Mouse (Mus musculus) liver, embryonic 11.5 days (tissue): ENCODE data around the gene Bcl2l1. TPM values are rescaled to one million over a fixed set of nuclear protein-coding genes. Genes with fewer than 3 reads are reported as not detected.

Experiments
- ATAC-seq: fragments of 200-750 bp; cut with Nextera tagmentation; replicated peaks from 2 replicates; pipeline ENCODE4 v1.8.0; 2017; ENCODE audit warnings: moderate number of reproducible peaks, mild to moderate bottlenecking, moderate TSS enrichment, moderate library complexity; ENCODE audit not compliant: low FRiP score
- DNase-seq: peaks from one replicate; pipeline ENCODE4 v3.0.0-alpha.2; 2017; ENCODE audit warnings: low spot score
- H3K27ac ChIP-seq: fragments of 300-500 bp; sonication (generic); 2 replicates; pipeline ENCODE4 v1.5.1; 2014; ENCODE audit warnings: mild to moderate bottlenecking, low read depth, low read length, control low read depth
- H3K27me3 ChIP-seq: fragments of 300-500 bp; sonication (generic); replicated peaks from 2 replicates; pipeline ENCODE4 v1.6.1; 2014; ENCODE audit warnings: low read length, mixed read lengths; ENCODE audit not compliant: control insufficient read depth, insufficient read depth
- H3K36me3 ChIP-seq: fragments of 300-500 bp; sonication (generic); 2 replicates; pipeline ENCODE4 v1.6.1; 2014; ENCODE audit warnings: mild to moderate bottlenecking, low read length, moderate library complexity, mixed read lengths; ENCODE audit not compliant: control insufficient read depth, insufficient read depth
- H3K4me1 ChIP-seq: fragments of 300-500 bp; sonication (generic); replicated peaks from 2 replicates; pipeline ENCODE4 v1.6.1; 2014; ENCODE audit warnings: low read length, mixed read lengths; ENCODE audit not compliant: control insufficient read depth, insufficient read depth
- H3K4me2 ChIP-seq: fragments of 300-500 bp; sonication (generic); 2 replicates; pipeline ENCODE4 v1.6.1; 2014; ENCODE audit warnings: mild to moderate bottlenecking, control low read depth, moderate library complexity
- H3K4me3 ChIP-seq: fragments of 300-500 bp; sonication (generic); 2 replicates; pipeline ENCODE4 v1.5.1; 2014; ENCODE audit warnings: low read depth, low read length, control low read depth
- H3K9ac ChIP-seq: fragments of 300-500 bp; sonication (generic); 2 replicates; pipeline ENCODE4 v1.6.1; 2014; ENCODE audit warnings: low read depth, low read length, control low read depth
- H3K9me3 ChIP-seq: fragments of 300-500 bp; sonication (generic); 2 replicates; pipeline ENCODE4 v1.6.1; 2016; ENCODE audit warnings: low read length, inconsistent platforms, mixed read lengths; ENCODE audit not compliant: control insufficient read depth
- WGBS: fragments of 180-500 bp; shearing (Covaris S2); extraction: QIAGEN DNeasy Blood & Tissue Kit; methylation state at CpG from one replicate; pipeline ENCODE4 v1.1.7; 2014; 5-methylcytosine and 5-hydroxymethylcytosine counted together
- polyA plus RNA-seq: library from polyadenylated mRNA; unstranded; fragments of >200 nt; fragmentation: Nextera tagmentation; extraction: Ambion mirVana; gene quantifications from 2 replicates; pipeline ENCODE4 v1.2.1, GENCODE M21; 2014

Bcl2l1 gene
- polyA plus RNA-seq, 1 experiment from 2014 or later: 61.7 TPM

DNA sequence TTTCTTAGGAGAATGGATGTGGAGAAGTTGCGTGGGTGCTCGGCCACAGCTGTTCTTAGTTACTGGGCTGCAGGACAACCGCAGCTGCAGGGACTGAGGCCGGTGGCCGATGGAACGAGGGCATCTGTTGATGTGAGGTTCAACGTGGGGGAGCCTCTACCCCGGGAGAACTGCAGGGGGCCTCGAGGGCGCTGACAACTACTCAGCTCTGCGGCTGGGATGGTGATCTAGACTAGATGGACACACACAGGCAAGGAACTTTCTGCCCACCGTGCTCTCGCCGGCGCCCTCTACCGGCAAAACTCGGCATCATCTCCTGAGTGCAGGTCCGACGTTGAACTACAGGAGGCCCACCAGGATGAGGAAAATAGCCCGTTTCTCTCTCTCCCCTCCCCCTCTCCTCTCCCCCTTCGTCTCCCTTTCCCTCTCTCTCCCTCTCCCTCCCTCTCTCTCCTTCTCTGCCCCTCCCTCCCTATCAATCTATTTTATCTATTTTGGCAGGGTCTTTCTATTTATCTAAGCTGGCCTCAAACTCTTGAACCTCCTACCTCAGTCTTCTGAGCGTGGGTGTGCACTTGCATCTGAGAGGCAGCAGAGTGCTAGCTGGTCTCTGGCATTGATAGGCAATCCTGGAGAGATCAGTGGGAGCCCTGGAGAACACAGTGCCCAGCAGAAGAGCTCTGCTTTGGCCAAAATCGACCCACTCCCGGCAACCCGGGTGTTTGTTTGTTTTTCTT lies 65.0 kb downstream of the Bcl2l1 start:
- Histone ChIP-seq H3K4me2 (peak overlapping the region; percentile 43), H3K9ac (no peak overlapping the region; the same call in 1 of the 2 replicates)

DNA sequence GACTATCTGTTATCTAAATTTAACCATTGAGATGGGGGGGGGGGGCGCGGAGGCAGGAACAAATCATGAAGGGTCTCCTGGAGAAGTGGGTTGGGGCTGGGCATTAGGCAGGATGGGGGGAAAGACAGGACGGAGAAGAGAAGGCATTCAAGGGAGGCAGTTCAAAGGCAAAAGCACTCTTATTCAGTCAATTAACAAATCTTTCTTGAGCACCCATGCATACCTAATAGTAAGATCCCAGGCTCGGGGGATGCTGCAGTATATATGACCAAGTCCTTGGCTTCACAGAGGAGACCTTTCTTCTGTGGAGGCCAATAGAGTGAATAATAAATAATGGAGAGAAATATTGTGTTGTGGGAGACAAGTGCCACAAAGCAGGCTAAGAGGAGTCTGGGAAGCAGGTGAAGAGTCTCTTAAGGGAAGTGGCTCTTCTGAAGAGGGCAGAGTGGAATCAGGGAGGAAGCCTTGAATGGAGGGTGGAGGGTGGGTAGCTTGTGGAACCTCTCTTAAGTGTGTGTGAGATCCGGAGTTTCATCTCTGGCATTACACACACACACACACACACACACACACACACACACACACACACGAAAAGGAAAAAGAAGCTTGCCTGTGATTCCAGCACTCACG lies 66.4 kb downstream of the Bcl2l1 start:
- Histone ChIP-seq H3K4me3 (no peak overlapping the region), H3K27ac (no peak overlapping the region), H3K9ac (no peak overlapping the region), H3K4me1 (peaks cover 35% of the 10 kb centered on the region), H3K36me3 (no peaks in the 10 kb centered on the region), H3K9me3 (no peaks in the 10 kb centered on the region), H3K4me2 (no peak overlapping the region), H3K27me3 (no peaks in the 10 kb centered on the region)
- DNase-seq (no peak), ATAC-seq (no peak)
- WGBS: 45% methylated on average over 7 of the region's 7 CpGs

More for the DNA sequence above, 65.0 kb downstream of the Bcl2l1 start:
- DNase-seq: peak; percentile 91
- no peaks in the 10 kb centered on the region for H3K9me3 ChIP-seq
- no peak overlapping the region for H3K27ac ChIP-seq
- H3K4me1 ChIP-seq: peaks cover 35% of the 10 kb centered on the region
- H3K4me3 ChIP-seq: no peak overlapping the region
- ATAC-seq: peak; percentile 61
- 16% methylated on average over 25 of the region's 25 CpGs for WGBS
- H3K27me3 ChIP-seq: no peaks in the 10 kb centered on the region
- no peaks in the 10 kb centered on the region for H3K36me3 ChIP-seq

DNA sequence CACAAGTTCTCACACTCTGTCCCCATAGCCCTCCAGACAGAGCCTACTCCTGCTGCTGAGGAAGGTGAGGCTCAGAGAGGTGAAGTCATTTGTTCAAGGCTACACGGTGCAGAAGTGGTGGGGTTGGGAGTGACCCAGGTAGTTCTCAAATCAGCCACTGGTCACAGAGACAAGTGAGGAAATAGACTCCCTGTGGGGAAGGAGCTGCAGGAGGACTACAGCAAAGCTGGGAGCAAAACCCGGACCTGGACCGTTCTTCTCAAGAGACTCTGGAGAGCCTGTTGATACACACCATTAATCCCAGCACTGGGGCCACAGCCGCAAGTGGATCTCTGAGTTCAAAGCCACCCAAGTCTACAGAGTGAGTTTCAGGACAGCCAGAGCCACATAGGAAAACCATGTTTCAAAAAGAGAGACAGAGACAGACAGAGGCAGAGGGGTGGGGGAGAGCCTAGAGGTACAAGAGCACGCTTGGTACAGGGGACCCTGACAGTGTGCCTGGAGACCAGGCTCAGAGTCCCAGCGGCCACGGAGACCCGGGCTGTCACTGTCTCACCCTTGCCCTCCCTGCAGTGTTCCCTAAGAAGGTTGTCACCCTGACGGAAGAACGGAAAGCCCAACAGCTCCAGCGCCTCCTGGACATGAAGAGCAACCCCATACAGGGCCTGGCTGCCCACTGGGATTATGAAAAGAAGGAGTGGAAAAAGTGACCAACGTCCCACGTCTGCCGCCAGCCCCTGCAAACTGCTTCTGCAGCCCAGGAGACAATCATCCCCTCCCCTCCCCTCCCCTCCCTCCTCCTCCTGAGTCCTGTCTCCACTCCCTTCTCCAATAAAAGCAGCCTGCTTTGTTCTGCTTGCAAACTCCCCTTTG lies 67.1 kb downstream of the Bcl2l1 start:
- no peak for DNase-seq
- Histone ChIP-seq H3K9ac (0 out of 2 replicates have a peak overlapping the region, but pooled peaks have one; percentile 2), H3K27ac (no peak overlapping the region), H3K36me3 (no peaks in the 10 kb centered on the region), H3K9me3 (no peaks in the 10 kb centered on the region), H3K27me3 (no peaks in the 10 kb centered on the region), H3K4me1 (peaks cover 30% of the 10 kb centered on the region), H3K4me3 (no peak overlapping the region), H3K4me2 (peak overlapping the region; percentile 19; the same call in 1 of the 2 replicates)
- 19% methylated on average over 14 of the region's 14 CpGs for WGBS
- no peak for ATAC-seq

DNA sequence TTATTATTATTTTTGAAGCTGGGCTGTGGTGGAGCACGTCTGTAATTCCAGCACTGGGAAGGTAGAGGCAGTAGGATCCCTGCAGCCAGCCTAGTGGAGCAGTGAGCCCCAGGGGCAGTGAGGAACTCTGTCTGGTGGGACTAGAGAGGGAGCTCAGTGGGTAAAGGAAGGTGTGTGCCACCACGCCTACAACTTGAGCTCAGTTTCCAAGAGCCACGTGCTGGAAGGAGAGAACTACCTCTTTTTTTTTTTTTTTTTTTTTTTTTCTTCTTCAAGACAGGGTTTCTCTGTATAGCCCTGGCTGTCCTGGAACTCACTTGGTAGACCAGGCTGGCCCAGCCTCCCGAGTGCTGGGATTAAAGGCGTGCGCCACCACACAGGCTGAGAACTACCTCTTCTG lies 68.2 kb downstream of the Bcl2l1 start:
- Histone ChIP-seq H3K27me3 (no peaks in the 10 kb centered on the region), H3K4me3 (no peak overlapping the region), H3K9me3 (no peaks in the 10 kb centered on the region), H3K4me1 (peaks cover 33% of the 10 kb centered on the region), H3K27ac (no peak overlapping the region), H3K36me3 (no peaks in the 10 kb centered on the region), H3K4me2 (no peak overlapping the region), H3K9ac (no peak overlapping the region)
- no peak for ATAC-seq
- no peak for DNase-seq
- 65% methylated on average over 6 of the region's 6 CpGs for WGBS

DNA sequence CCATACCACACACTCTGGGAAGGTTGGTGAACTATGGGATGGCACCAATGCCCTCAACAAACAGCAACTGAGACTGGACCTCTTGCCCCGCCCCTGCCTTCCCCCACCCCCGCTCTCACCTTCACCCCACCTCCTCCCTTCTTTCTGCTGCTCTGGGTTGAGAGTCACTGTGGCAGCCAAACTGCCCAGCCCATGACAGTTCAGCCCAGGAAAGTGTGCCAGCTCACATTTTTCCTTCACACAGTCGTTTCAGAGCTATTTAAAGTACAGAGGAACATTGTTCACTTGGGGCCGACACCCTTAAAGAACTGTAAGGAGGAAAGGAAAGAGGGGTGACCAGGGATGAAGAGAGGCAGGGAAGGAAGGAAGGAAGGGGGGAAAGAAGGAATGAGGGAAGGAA lies 73.2 kb downstream of the Bcl2l1 start:
- no peak for ATAC-seq
- WGBS: 47% methylated on average over 4 of the region's 4 CpGs
- no peak overlapping the region for H3K4me3 ChIP-seq

DNA sequence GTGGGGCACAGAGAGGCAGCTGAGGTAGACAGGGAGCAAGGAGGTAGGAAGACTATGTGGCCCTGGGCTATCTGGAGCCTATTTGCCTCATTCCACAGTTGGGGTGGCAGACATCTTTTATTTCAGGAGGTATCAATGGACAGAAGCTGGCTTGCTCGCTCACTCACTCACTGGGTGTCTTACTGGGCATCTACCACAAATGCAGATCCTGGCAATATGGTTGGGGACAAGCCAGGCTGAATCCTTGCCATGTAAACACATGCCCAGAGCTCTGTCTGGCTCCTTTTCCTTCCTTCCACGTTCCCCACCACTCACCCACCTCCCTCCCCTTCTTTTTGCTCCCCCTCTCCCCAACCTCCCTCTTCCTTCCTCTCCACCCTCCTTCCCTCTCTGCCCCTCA lies 74.0 kb downstream of the Bcl2l1 start:
- Histone ChIP-seq H3K27ac (no peak overlapping the region), H3K9ac (no peak overlapping the region), H3K4me2 (no peak overlapping the region), H3K9me3 (no peaks in the 10 kb centered on the region), H3K36me3 (no peaks in the 10 kb centered on the region), H3K27me3 (peaks cover 15% of the 10 kb centered on the region), H3K4me3 (no peak overlapping the region), H3K4me1 (peaks cover 7% of the 10 kb centered on the region)
- 65% methylated on average over 2 of the region's 2 CpGs for WGBS
- DNase-seq (no peak), ATAC-seq (no peak)

More for the DNA sequence above, 73.2 kb downstream of the Bcl2l1 start:
- DNase-seq: no peak
- Histone ChIP-seq H3K27me3 (peaks cover 15% of the 10 kb centered on the region), H3K27ac (no peak overlapping the region), H3K4me2 (no peak overlapping the region), H3K9me3 (no peaks in the 10 kb centered on the region), H3K4me1 (peaks cover 7% of the 10 kb centered on the region), H3K36me3 (no peaks in the 10 kb centered on the region), H3K9ac (no peak overlapping the region)

DNA sequence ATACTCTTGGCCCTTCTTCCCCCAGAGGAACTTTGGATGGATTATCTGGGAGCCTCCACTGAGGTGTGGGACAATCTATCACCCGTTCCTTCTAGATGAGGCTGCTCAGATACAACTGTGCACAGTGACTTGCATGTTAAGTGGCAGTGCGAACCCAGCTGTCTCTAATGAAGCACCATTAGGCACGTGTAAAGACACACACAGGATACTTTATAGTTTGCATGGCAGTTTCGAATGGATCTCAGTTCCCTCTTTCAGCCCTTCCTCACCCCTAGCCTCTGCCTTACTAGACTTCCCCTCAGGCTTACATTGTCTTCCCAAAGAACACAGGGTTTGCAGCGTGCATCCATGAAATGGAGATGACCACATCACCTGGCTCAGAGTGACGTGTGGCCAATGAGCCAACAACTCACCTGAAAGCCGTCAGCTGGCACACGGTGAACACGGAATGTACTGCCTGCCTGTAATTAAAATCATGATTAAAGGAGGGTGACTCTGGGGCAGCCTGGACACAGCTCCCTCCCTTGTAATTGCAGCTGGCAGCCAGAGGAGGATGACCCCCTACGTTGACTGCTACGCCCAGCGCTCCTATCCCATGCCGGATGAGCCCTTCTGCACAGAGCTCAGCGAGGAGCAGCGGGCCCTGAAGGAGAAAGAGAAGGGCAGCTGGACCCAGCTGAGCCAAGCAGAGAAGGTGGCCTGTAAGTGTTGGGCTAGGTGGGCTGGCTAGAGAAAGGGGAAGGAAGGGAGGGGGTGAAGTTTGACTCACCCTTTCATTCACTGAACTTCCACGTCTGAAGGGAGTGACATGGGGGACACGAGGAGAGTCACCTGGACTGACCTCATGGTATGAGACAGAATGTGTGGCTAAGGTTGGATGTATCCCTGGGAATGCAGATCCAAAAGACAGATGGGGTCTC lies 74.8 kb downstream of the Bcl2l1 start:
- H3K36me3 ChIP-seq: no peaks in the 10 kb centered on the region
- 62% methylated on average over 17 of the region's 17 CpGs for WGBS
- no peak for DNase-seq
- H3K4me3 ChIP-seq: no peak overlapping the region
- no peak overlapping the region for H3K27ac ChIP-seq
- no peak overlapping the region for H3K9ac ChIP-seq
- no peak for ATAC-seq
- peaks cover 15% of the 10 kb centered on the region for H3K27me3 ChIP-seq
- H3K9me3 ChIP-seq: no peaks in the 10 kb centered on the region
- peaks cover 7% of the 10 kb centered on the region for H3K4me1 ChIP-seq
- no peak overlapping the region for H3K4me2 ChIP-seq
